Mouse (Mus musculus) limb, embryonic 14.5 days (tissue): ENCODE measurements around the gene Kbtbd4. TPM values are rescaled to one million over a fixed set of nuclear protein-coding genes. Genes with fewer than 3 reads are reported as not detected.
A peak's percentile ranks its signal among the peaks of the same experiment; 100 is the strongest.

ENCODE experiments used
- ATAC-seq: fragments of 200-750 bp; cut with Nextera tagmentation; 2 replicates; pipeline ENCODE4 v1.8.0; 2017; ENCODE audit warnings: low read depth, moderate number of reproducible peaks, moderate TSS enrichment; ENCODE audit not compliant: low FRiP score
- DNase-seq: peaks from one replicate; pipeline ENCODE4 v3.0.0-alpha.2; 2015; ENCODE audit warnings: low spot score
- H3K27ac ChIP-seq: fragments of 300-500 bp; sonication (generic); replicated peaks from 2 replicates; pipeline ENCODE4 v1.5.1; 2014; ENCODE audit warnings: low read depth, mild to moderate bottlenecking, low read length, moderate library complexity, mixed read lengths
- H3K27me3 ChIP-seq: fragments of 300-500 bp; sonication (generic); 2 replicates; pipeline ENCODE4 v1.6.1; 2014; ENCODE audit warnings: low read length, mixed read lengths; ENCODE audit not compliant: control insufficient read depth, insufficient read depth
- H3K36me3 ChIP-seq: fragments of 300-500 bp; sonication (generic); 2 replicates; pipeline ENCODE4 v1.6.1; 2014; ENCODE audit warnings: mild to moderate bottlenecking, low read length, moderate library complexity, mixed read lengths; ENCODE audit not compliant: control insufficient read depth, insufficient read depth
- H3K4me1 ChIP-seq: fragments of 300-500 bp; sonication (generic); 2 replicates; pipeline ENCODE4 v1.6.1; 2014; ENCODE audit warnings: antibody characterized with exemption, low read length, mixed read lengths; ENCODE audit not compliant: control insufficient read depth, insufficient read depth
- H3K4me2 ChIP-seq: fragments of 300-500 bp; sonication (generic); replicated peaks from 2 replicates; pipeline ENCODE4 v1.6.1; 2014; ENCODE audit warnings: low read depth, mild to moderate bottlenecking, low read length, moderate library complexity; ENCODE audit not compliant: severe bottlenecking
- H3K4me3 ChIP-seq: fragments of 300-500 bp; sonication (generic); replicated peaks from 2 replicates; pipeline ENCODE4 v1.5.1; 2014; ENCODE audit warnings: low read length
- H3K9ac ChIP-seq: fragments of 300-500 bp; sonication (generic); 2 replicates; pipeline ENCODE4 v1.6.1; 2014; ENCODE audit warnings: mild to moderate bottlenecking, low read depth, low read length, moderate library complexity; ENCODE audit not compliant: severe bottlenecking
- H3K9me3 ChIP-seq: fragments of 300-500 bp; sonication (generic); 2 replicates; pipeline ENCODE4 v1.6.1; 2016; ENCODE audit warnings: low read length; ENCODE audit not compliant: control insufficient read depth
- POLR2A ChIP-seq: fragments of 200-500 bp; IDR thresholded peaks from 2 replicates; pipeline ENCODE4 v1.8.0; 2012; ENCODE audit warnings: inconsistent platforms, mild to moderate bottlenecking, moderate library complexity, borderline replicate concordance; ENCODE audit not compliant: insufficient read depth, insufficient read length; ENCODE audit errors: extremely low read depth
- WGBS: fragments of 180-500 bp; shearing (Covaris S2); extraction: QIAGEN DNeasy Blood & Tissue Kit; methylation state at CpG from one replicate; pipeline ENCODE4 v1.1.7; 2014; 5-methylcytosine and 5-hydroxymethylcytosine counted together
- polyA plus RNA-seq, 2 experiments: library from polyadenylated mRNA; depleted of rRNA in 1 of 2; stranded (reverse) in 1 of 2; unstranded in 1 of 2; fragments of >200 nt; fragmentation: Nextera tagmentation in 1 of 2; extraction: Ambion mirVana in 1 of 2; gene quantifications; 2 replicates each; pipeline versions ENCODE4 v1.2.1 to v1.2.3; 2012 to 2014

The Kbtbd4 gene
- polyA plus RNA-seq, 2 experiments = 25.5 to 30.5 TPM

DNA sequence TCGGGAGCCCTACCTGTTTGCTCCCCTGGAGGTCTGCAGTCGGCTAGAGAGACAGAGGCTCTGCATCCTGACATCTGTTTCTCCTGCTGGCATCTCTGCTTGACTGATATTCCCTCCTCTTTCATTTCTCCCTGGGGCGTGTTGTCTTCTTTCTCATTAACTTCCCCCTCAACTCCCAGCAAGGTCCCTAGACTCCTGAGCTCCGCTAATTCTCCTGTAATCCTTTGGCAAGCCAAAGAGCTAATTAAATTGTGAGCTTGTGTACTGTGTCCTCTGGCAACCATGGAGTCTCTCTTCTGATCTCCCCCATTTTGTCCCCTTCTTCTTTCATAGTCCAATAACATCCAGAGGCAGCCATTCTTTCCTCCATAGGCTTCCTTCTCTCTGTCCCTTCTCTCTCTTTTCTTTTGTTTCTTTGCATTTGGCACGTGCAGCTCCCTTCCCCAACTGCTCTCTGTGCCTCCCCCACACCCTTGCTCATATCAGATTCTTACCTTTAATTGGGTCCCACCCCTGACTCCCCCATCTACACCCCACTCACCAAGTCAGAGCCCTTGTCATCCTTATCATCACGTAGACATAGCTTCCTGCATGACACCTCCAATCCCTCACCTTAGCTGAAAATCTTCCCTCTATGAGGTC lies 24.3 kb upstream of the Kbtbd4 start:
- no peak for DNase-seq
- WGBS = 24% methylated on average over 6 of the region's 6 CpGs
- Histone ChIP-seq H3K4me2 (no peak overlapping the region), H3K4me3 (no peak overlapping the region), H3K27me3 (peaks cover 7% of the 10 kb centered on the region; the same call in 1 of the 2 replicates), H3K36me3 (no peaks in the 10 kb centered on the region), H3K9me3 (no peaks in the 10 kb centered on the region), H3K27ac (no peak overlapping the region), H3K4me1 (peaks cover 2% of the 10 kb centered on the region; the same call in 1 of the 2 replicates), H3K9ac (no peak overlapping the region)
- no peak for ATAC-seq
- TF ChIP-seq POLR2A = no peak

DNA sequence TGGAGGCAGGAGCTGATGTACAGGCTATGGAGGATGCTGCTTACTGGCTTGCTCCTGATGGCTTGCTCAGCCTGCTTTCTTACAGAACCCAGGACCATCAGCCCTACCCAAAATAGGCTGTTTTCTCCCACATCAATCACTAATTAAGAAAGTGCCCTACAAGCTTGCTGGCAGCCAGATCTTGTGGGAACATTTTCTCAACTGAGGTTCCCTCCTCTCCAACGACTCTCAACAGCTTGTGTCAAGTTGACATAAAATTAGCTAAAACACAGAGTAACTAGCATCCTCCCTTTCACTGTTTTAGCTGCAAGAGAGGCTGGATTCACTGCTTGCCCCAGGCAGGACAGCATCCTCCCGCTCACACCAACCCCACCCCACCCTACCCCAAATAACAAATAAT lies 22.7 kb upstream of the Kbtbd4 start:
- WGBS = 75% methylated on average over 2 of the region's 2 CpGs
- TF ChIP-seq POLR2A = no peak
- Histone ChIP-seq H3K9ac (no peak overlapping the region), H3K4me2 (no peak overlapping the region), H3K4me1 (peaks cover 7% of the 10 kb centered on the region; the same call in 1 of the 2 replicates), H3K4me3 (no peak overlapping the region), H3K36me3 (no peaks in the 10 kb centered on the region), H3K27ac (no peak overlapping the region), H3K9me3 (no peaks in the 10 kb centered on the region), H3K27me3 (peaks cover 19% of the 10 kb centered on the region)
- ATAC-seq (no peak), DNase-seq (no peak)

DNA sequence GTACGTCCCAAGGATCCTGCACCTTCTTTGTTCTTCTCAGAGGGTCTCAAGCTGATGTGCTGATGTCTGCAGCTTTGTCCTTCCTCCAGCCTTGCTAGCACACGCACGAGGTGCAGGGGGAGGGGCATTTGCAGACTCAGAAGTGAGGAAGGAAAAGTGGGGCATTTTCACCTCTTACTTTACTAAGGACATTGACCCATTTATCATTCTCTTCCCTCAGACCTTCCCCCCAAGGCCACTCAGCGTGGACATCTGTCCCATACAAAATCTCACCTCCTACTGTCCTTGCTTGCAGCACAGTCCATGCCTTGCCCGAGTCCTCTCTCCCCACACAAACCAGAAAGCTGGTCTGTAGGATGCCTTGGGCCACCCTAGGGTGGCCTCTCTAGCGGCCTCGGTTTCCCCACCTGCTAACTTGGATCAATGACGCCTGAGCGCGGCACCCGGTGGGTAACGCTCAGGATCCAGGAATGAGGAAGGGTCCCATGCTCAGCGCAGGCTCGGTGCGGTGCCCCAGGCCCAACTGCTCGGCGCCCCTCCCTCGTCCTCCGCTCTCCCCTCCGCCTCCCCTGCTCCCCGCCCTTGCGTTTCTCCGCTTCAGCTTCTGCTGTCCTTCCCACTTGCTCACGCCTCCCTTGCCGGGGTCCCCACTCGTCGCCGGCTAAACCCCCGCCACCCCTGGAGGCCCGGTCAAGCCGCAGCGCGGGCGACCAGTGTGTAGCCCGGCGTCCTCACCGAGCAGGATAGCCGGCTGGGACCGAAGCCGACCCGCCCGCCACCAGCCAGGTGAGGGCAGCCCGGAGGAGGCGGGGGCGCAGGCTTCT lies 19.1 kb upstream of the Kbtbd4 start, which contains the start of gene C1qtnf4:
C1qtnf4 (plus strand) TSS at position 643 of the 824 bp plus-strand sequence.
- DNase-seq (peak; percentile 34), ATAC-seq (peak; percentile 54; the same call in 1 of the 2 replicates)

DNA sequence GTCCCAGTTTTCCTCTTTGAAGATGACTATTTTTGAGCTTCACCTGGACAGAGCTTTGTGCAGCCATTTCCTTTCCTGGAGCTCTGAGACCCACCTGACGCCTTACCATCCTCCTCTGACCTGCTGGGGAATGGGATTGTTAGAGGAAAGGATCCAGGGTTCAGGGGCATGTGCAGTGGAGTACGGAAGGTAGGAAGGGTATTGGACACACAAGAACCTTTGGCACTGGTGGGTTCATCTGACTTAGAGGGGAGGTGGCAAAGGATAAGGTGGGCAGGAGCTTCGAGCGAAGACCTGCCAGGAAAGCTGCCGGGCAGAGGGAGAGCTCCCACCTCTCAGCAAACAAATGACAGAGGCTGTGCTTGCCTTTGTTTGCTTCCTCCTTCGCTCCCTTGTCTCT lies 18.1 kb upstream of the Kbtbd4 start:
- H3K27ac ChIP-seq = no peak overlapping the region
- ATAC-seq = no peak
- DNase-seq = no peak
- H3K4me3 ChIP-seq = peak overlapping the region; percentile 64
- peak overlapping the region; percentile 94 for H3K4me2 ChIP-seq
- no peak for TF ChIP-seq POLR2A
- H3K9me3 ChIP-seq = no peaks in the 10 kb centered on the region
- no peaks in the 10 kb centered on the region for H3K36me3 ChIP-seq
- WGBS = 45% methylated on average over 6 of the region's 6 CpGs
- H3K27me3 ChIP-seq = peaks cover 42% of the 10 kb centered on the region
- H3K9ac ChIP-seq = no peak overlapping the region
- peaks cover 15% of the 10 kb centered on the region for H3K4me1 ChIP-seq

More for the DNA sequence above, 19.1 kb upstream of the Kbtbd4 start, which contains the start of gene C1qtnf4:
- H3K4me3 ChIP-seq = peak within 1 kb of the TSS; percentile 64
- TF ChIP-seq POLR2A = no peak
- H3K4me2 ChIP-seq = peak within 1 kb of the TSS; percentile 94
- peak within 1 kb of the TSS; percentile 64 for H3K9ac ChIP-seq
- H3K9me3 ChIP-seq = no peaks in the 10 kb centered on the region
- H3K27ac ChIP-seq = no peak within 1 kb of the TSS
- peaks cover 42% of the 10 kb centered on the region for H3K27me3 ChIP-seq
- WGBS = under 1% methylated on average over 41 of the region's 45 CpGs
- H3K4me1 ChIP-seq = peaks cover 10% of the 10 kb centered on the region; the same call in 1 of the 2 replicates
- no peaks in the 10 kb centered on the region for H3K36me3 ChIP-seq

DNA sequence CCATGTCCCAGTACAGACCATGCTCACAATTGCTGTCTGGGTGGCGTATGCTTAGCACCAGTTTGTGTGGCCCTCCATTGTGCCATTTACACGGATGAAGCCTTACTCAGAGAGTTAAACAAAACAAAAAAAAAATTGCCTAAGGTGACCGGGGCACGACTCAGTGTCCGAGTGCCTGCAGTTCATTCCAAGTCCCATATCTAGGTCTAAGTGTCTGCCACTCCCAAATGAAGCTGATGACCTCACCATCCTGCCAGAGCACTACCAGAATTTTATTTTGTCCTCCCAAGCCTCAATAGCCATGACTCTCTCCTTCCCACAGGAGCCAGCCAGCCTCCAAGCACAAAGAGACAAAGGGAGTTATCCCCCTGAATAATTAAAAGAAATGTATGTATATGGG lies 16.9 kb upstream of the Kbtbd4 start:
- 77% methylated on average over 5 of the region's 5 CpGs for WGBS
- TF ChIP-seq POLR2A = no peak
- no peak for ATAC-seq
- peaks cover 42% of the 10 kb centered on the region for H3K27me3 ChIP-seq
- no peaks in the 10 kb centered on the region for H3K9me3 ChIP-seq
- H3K4me2 ChIP-seq = no peak overlapping the region
- H3K4me1 ChIP-seq = peaks cover 15% of the 10 kb centered on the region
- H3K27ac ChIP-seq = no peak overlapping the region
- no peak overlapping the region for H3K9ac ChIP-seq
- H3K36me3 ChIP-seq = peaks cover 3% of the 10 kb centered on the region; the same call in 1 of the 2 replicates
- DNase-seq = no peak
- no peak overlapping the region for H3K4me3 ChIP-seq
